Mouse (Mus musculus): Measurements from ENCODE around the gene Defa22. TPM values are rescaled to one million over a fixed set of nuclear protein-coding genes. Genes with fewer than 3 reads are reported as not detected.
"Not testable (repeated sequence)": the region's sequence is repeated elsewhere in the genome, so short reads cannot be mapped to it uniquely, and the experiment has no call there.

The Defa22 gene
- 0.78 TPM in 1 of 2 replicates, not detected in the other for polyA plus RNA-seq (2015; fragmentation: Nextera tagmentation; extraction: Ambion mirVana)

DNA sequence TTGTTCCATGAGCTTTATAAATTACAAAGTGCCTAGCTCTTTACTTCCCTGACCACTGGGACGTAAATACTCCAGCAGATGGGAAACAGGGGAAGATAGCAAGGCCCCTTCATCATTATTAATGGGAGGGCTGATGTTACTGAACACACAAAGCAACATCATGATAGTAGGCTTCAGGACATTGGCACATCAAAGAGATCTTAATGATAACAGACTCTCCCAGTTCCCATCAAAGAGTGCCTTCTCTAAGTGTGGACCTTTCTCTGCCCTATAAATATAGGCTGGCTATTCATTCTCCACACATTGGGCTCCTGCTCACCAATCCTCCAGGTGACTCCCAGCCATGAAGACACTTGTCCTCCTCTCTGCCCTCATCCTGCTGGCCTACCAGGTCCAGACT is at the start of gene Defa22:
Gene Defa22 (plus strand): TSS at position 301 of the 400 bp plus-strand sequence.
- not testable (repeated sequence) for ATAC-seq (ENCODE audit: insufficient read depth, low FRiP score, low read depth); H3K4me3 ChIP-seq (replicated peaks); H3K9ac ChIP-seq; H3K4me1 ChIP-seq; H3K4me2 ChIP-seq; H3K36me3 ChIP-seq; H3K27me3 ChIP-seq (replicated peaks); H3K9me3 ChIP-seq; H3K27ac ChIP-seq
- no CpG with 5 or more reads among the region's 1 CpGs for WGBS

DNA sequence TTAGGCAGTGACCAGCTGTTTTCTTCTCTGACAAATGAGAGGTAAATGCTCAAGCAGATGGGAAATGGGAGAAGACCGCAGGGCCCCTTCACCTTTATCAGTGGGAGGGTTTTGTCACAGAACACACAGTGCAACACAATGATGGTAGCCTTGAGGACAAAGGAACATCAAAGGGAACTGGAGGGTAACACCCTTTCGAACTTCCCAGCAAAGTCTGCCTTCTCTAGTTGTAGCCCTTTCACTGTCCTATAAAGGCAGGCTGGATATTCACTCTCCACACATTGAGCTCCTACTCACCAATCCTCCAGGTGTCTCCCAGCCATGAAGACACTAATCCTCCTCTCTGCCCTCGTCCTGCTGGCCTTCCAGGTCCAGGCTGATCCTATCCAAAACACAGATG is 27.7 kb upstream of the Defa22 start, which contains the start of gene Defa30:
Gene Defa30 (plus strand): TSS at position 301 of the 400 bp plus-strand sequence.
- 69% methylated on average over 3 of the region's 3 CpGs for WGBS

DNA sequence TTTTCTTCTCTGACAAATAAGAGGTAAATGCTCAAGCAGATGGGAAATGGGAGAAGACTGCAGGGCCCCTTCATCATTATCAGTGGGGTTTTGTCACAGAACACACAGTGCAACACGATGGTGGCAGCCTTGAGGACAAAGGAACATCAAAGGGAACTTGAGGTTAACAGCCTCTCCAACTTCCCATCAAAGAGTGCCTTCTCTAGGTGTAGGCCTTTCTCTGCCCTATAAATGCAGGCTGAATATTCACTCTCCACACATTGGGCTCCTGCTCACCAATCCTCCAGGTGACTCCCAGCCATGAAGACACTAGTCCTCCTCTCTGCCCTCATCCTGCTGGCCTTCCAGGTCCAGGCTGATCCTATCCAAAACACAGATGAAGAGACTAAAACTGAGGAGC is 29.2 kb downstream of the Defa22 start, which contains the start of gene Defa31:
Gene Defa31 (plus strand): TSS at position 301 of the 400 bp plus-strand sequence.
- H3K4me2 ChIP-seq; H3K9me3 ChIP-seq; H3K27ac ChIP-seq; H3K4me1 ChIP-seq; H3K9ac ChIP-seq; ATAC-seq (ENCODE audit: insufficient read depth, low FRiP score, low read depth); H3K27me3 ChIP-seq (replicated peaks); H3K4me3 ChIP-seq (replicated peaks); H3K36me3 ChIP-seq: not testable (repeated sequence)
- no CpG with 5 or more reads among the region's 1 CpGs for WGBS

More for the DNA sequence above, 27.7 kb upstream of the Defa22 start, which contains the start of gene Defa30:
- H3K27me3 ChIP-seq (replicated peaks); H3K4me3 ChIP-seq (replicated peaks); H3K36me3 ChIP-seq; H3K9me3 ChIP-seq; H3K27ac ChIP-seq; H3K4me1 ChIP-seq; H3K4me2 ChIP-seq; H3K9ac ChIP-seq; ATAC-seq (ENCODE audit: insufficient read depth, low FRiP score, low read depth): not testable (repeated sequence)

DNA sequence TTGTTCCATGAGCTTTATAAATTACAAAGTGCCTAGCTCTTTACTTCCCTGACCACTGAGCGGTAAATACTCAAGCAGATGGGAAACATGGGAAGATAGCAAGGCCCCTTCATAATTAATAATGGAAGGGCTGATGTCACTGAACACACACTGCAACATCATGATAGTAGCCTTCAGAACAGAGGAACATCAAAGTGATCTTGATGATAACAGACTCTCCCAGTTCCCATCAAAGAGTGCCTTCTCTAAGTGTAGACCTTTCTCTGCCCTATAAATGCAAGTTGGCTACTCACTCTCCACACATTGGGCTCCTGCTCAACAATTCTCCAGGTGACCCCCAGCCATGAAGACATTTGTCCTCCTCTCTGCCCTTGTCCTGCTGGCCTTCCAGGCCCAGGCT is 39.2 kb downstream of the Defa22 start, which contains the start of gene Gm15293:
Gene Gm15293 (plus strand): TSS at position 301 of the 400 bp plus-strand sequence.
- not testable (repeated sequence) for H3K4me3 ChIP-seq (replicated peaks); H3K36me3 ChIP-seq; H3K9ac ChIP-seq; H3K4me2 ChIP-seq; H3K27ac ChIP-seq; H3K27me3 ChIP-seq (replicated peaks); H3K9me3 ChIP-seq; ATAC-seq (ENCODE audit: insufficient read depth, low FRiP score, low read depth); H3K4me1 ChIP-seq
- WGBS = no CpG with 5 or more reads among the region's 1 CpGs

Other genes starting within 250 kb of the Defa22 start
- not detected in 2 replicates for gene Gm6040, start 240.2 kb upstream of the Defa22 start, polyA plus RNA-seq (2015; fragmentation: Nextera tagmentation; extraction: Ambion mirVana)
- not detected in 2 replicates for gene AY761185, start 217.6 kb upstream of the Defa22 start, polyA plus RNA-seq (2015; fragmentation: Nextera tagmentation; extraction: Ambion mirVana)
- not detected in 2 replicates for gene Defa21, start 136.7 kb upstream of the Defa22 start, polyA plus RNA-seq (2015; fragmentation: Nextera tagmentation; extraction: Ambion mirVana)
- not detected in 2 replicates for gene Defa23, start 107.2 kb upstream of the Defa22 start, polyA plus RNA-seq (2015; fragmentation: Nextera tagmentation; extraction: Ambion mirVana)
- not detected in 2 replicates for gene Defa35, start 97.2 kb upstream of the Defa22 start, polyA plus RNA-seq (2015; fragmentation: Nextera tagmentation; extraction: Ambion mirVana)
- not detected in 2 replicates for gene Defa25, start 77.8 kb upstream of the Defa22 start, polyA plus RNA-seq (2015; fragmentation: Nextera tagmentation; extraction: Ambion mirVana)
- gene Gm14851, start 66.2 kb upstream of the Defa22 start, polyA plus RNA-seq (2015; fragmentation: Nextera tagmentation; extraction: Ambion mirVana) = 0.63 TPM in 1 of 2 replicates, not detected in the other
- not detected in 2 replicates for gene Defa30, start 27.6 kb upstream of the Defa22 start, polyA plus RNA-seq (2015; fragmentation: Nextera tagmentation; extraction: Ambion mirVana)
- not detected in 2 replicates for gene Defa31, start 29.3 kb downstream of the Defa22 start, polyA plus RNA-seq (2015; fragmentation: Nextera tagmentation; extraction: Ambion mirVana)
- not detected in 2 replicates for gene Gm15293, start 39.3 kb downstream of the Defa22 start, polyA plus RNA-seq (2015; fragmentation: Nextera tagmentation; extraction: Ambion mirVana)
- not detected in 2 replicates for gene Gm15292, start 87.5 kb downstream of the Defa22 start, polyA plus RNA-seq (2015; fragmentation: Nextera tagmentation; extraction: Ambion mirVana)
- gene Defa27, start 153.3 kb downstream of the Defa22 start, polyA plus RNA-seq (2015; fragmentation: Nextera tagmentation; extraction: Ambion mirVana) = not detected in 2 replicates
- not detected in 2 replicates for gene Defa29, start 164.7 kb downstream of the Defa22 start, polyA plus RNA-seq (2015; fragmentation: Nextera tagmentation; extraction: Ambion mirVana)
- gene Defa2, start 216.2 kb downstream of the Defa22 start, polyA plus RNA-seq (2015; fragmentation: Nextera tagmentation; extraction: Ambion mirVana) = not detected in 2 replicates
- gene Defa33, start 229.5 kb downstream of the Defa22 start, polyA plus RNA-seq (2015; fragmentation: Nextera tagmentation; extraction: Ambion mirVana) = 0.76 TPM in 1 of 2 replicates, not detected in the other

All from stomach, embryonic 15.5 days (tissue).